Mouse (Mus musculus) stomach, postnatal 0 days (tissue): ENCODE data around the gene Jmjd6.

Experiments used
- CTCF ChIP-seq: IDR thresholded peaks from 2 replicates; pipeline ENCODE4 v1.5.1; 2016; ENCODE audit warnings: antibody characterized with exemption, low read depth, mild to moderate bottlenecking, moderate library complexity
- EP300 ChIP-seq: optimal IDR thresholded peaks from 2 replicates; pipeline ENCODE3; 2016; ENCODE audit warnings: antibody characterized with exemption

GRCm38 (mm10) chr11:116839601-116840000 is 3.6 kb downstream of the Jmjd6 start:
- no peak for TF ChIP-seq EP300
- TF ChIP-seq CTCF, result no peak
